Mouse (Mus musculus): Measurements from ENCODE around the gene Chst14. TPM values are rescaled to one million over a fixed set of nuclear protein-coding genes. Genes with fewer than 3 reads are reported as not detected.

Gene Chst14
- total and polyA plus RNA-seq, 3 experiments: 4.7 to 8.4 (median 5.1) TPM

- Histone ChIP-seq H3K4me3 (replicated peaks in 1 of 3; ENCODE audit: low read depth in 2 of 3, low read length in 2 of 3, poor library complexity in 1 of 3) (no peak overlapping the region), H3K36me3 (replicated peaks in 1 of 2; ENCODE audit: control insufficient read depth in 1 of 2, insufficient read depth in 1 of 2, low read length in 1 of 2) (no peaks in the 10 kb centered on the region), H3K4me1 (ENCODE audit: control insufficient read depth in 1 of 2, insufficient read depth in 2 of 2) (peaks cover 25 to 57% of the 10 kb centered on the region in 2 experiments), H3K27me3 (replicated peaks) (no peaks in the 10 kb centered on the region), H3K79me2 (replicated peaks; ENCODE audit: control insufficient read depth, extremely low read depth, insufficient read depth, poor library complexity, severe bottlenecking) (no peaks in the 10 kb centered on the region), H3K9ac (ENCODE audit: insufficient read depth, low read depth) (no peak overlapping the region), H3K27ac (ENCODE audit: insufficient read depth, low read depth) (no peak overlapping the region), H3K4me2 (ENCODE audit: insufficient read depth, low read depth, poor library complexity, severe bottlenecking) (no peak overlapping the region), H3K9me3 (replicated peaks; ENCODE audit: low read length) (peaks cover 5% of the 10 kb centered on the region)
- TF ChIP-seq CTCF (conservative IDR thresholded peaks at IDR 0.05 in 1 of 2, IDR thresholded peaks at IDR 0.05 in 1 of 2; ENCODE audit: low read depth in 2 of 2, low read length in 2 of 2) (peak in 1 of 2 experiments; percentile 23; a peak in 1 of 4 replicates), NRF1 (IDR thresholded peaks at IDR 0.05; ENCODE audit: low read depth, low read length) (no peak), GABPA (IDR thresholded peaks at IDR 0.05; ENCODE audit: insufficient replicate concordance, low read depth, low read length) (no peak), SMC3 (IDR thresholded peaks at IDR 0.05; ENCODE audit: low read depth, low read length) (0 out of 2 replicates have a peak, but pooled peaks have one; percentile 9), TCF12 (IDR thresholded peaks at IDR 0.05; ENCODE audit: low read depth, low read length) (no peak), RAD21 (IDR thresholded peaks at IDR 0.05; ENCODE audit: low read depth, low read length) (peak; percentile 6), JUND (conservative IDR thresholded peaks at IDR 0.05; ENCODE audit: low read depth, low read length) (no peak), ZKSCAN1 (IDR thresholded peaks at IDR 0.05; ENCODE audit: borderline replicate concordance, low read depth, low read length) (no peak), ELF1 (IDR thresholded peaks at IDR 0.05; ENCODE audit: low read depth, low read length) (no peak)
- dilution Hi-C loops (cut with MboI; ENCODE audit: extremely low pct_ligation_motif_present, extremely low pct_unique_long_range_greater_than_20kb, low sequenced_read_pairs) (no loop called here), in situ Hi-C loops (cut with MboI; ENCODE audit: low pct_ligation_motif_present, low pct_unique_long_range_greater_than_20kb, low sequenced_read_pairs) (loop anchor here (5.0 kb wide), 1 partner anchor 36 kb away; the partner anchor contains the start of gene Chst14)
- DNase-seq (ENCODE audit: extremely low read depth): no peak
Measured at GRCm38 (mm10) chr2:118963007-118963675, 36.8 kb downstream of the Chst14 start.

DNA sequence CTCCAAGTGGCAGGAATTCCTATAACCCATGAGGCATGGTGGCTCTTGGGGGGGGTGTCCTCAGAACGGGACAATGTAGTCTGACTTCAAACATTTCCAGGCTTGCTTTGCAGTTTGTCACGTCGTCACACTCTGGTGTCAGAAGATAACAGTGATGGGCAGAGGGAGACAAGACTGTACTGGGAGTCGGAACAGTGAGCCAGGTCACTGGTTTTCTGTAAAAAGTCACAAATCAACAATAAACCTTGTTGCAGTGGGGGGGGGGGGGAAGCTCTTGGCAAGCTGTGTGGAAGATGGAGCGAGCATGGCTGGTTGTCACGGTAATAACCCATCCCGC is 37.3 kb downstream of the Chst14 start:
- Histone ChIP-seq H3K9me3 (replicated peaks; ENCODE audit: low read length) (peaks cover 5% of the 10 kb centered on the region), H3K9ac (ENCODE audit: insufficient read depth, low read depth) (no peak overlapping the region), H3K4me1 (ENCODE audit: control insufficient read depth in 1 of 2, insufficient read depth in 2 of 2) (peaks cover 24 to 52% of the 10 kb centered on the region in 2 experiments), H3K4me3 (replicated peaks in 1 of 3; ENCODE audit: low read depth in 2 of 3, low read length in 2 of 3, poor library complexity in 1 of 3) (no peak overlapping the region), H3K79me2 (replicated peaks; ENCODE audit: control insufficient read depth, extremely low read depth, insufficient read depth, poor library complexity, severe bottlenecking) (no peaks in the 10 kb centered on the region), H3K4me2 (ENCODE audit: insufficient read depth, low read depth, poor library complexity, severe bottlenecking) (no peak overlapping the region), H3K36me3 (replicated peaks in 1 of 2; ENCODE audit: control insufficient read depth in 1 of 2, insufficient read depth in 1 of 2, low read length in 1 of 2) (no peaks in the 10 kb centered on the region), H3K27ac (ENCODE audit: insufficient read depth, low read depth) (no peak overlapping the region), H3K27me3 (replicated peaks) (no peaks in the 10 kb centered on the region)
- dilution Hi-C loops (cut with MboI; ENCODE audit: extremely low pct_ligation_motif_present, extremely low pct_unique_long_range_greater_than_20kb, low sequenced_read_pairs): no loop called here
- in situ Hi-C loops (cut with MboI; ENCODE audit: low pct_ligation_motif_present, low pct_unique_long_range_greater_than_20kb, low sequenced_read_pairs): loop anchor here (5.0 kb wide), 1 partner anchor 36 kb away; the partner anchor contains the start of gene Chst14
- no peak for TF ChIP-seq MAZ (IDR thresholded peaks at IDR 0.05; ENCODE audit: low read depth, low read length)
- no peak for TF ChIP-seq SIN3A (IDR thresholded peaks at IDR 0.05; ENCODE audit: low read length)
- TF ChIP-seq USF2 (conservative IDR thresholded peaks at IDR 0.05; ENCODE audit: low read depth, low read length): no peak
- TF ChIP-seq TBP (conservative IDR thresholded peaks at IDR 0.05; ENCODE audit: low read depth, low read length): no peak
- TF ChIP-seq E2F4 (IDR thresholded peaks at IDR 0.05; ENCODE audit: insufficient replicate concordance, low read depth, low read length): no peak
- no peak for TF ChIP-seq MYC (IDR thresholded peaks at IDR 0.05; ENCODE audit: low read depth, low read length)
- no peak for TF ChIP-seq MEF2A (IDR thresholded peaks at IDR 0.05; ENCODE audit: borderline replicate concordance, low read depth, low read length)
- no peak for TF ChIP-seq ETS1 (conservative IDR thresholded peaks at IDR 0.05; ENCODE audit: low read depth, low read length)
- TF ChIP-seq ELF1 (IDR thresholded peaks at IDR 0.05; ENCODE audit: low read depth, low read length): no peak
- TF ChIP-seq CHD1 (IDR thresholded peaks at IDR 0.05; ENCODE audit: low read depth, low read length): no peak
- TF ChIP-seq NELFE (IDR thresholded peaks at IDR 0.05; ENCODE audit: low read depth, low read length): no peak
- no peak for TF ChIP-seq EP300 (IDR thresholded peaks at IDR 0.05; ENCODE audit: low read length)
- no peak for TF ChIP-seq TCF12 (IDR thresholded peaks at IDR 0.05; ENCODE audit: low read depth, low read length)
- TF ChIP-seq MXI1 (IDR thresholded peaks at IDR 0.05; ENCODE audit: low read depth, low read length): no peak
- no peak for TF ChIP-seq KAT2A (IDR thresholded peaks at IDR 0.05; ENCODE audit: insufficient replicate concordance, low read length)
- no peak for TF ChIP-seq ZC3H11A (IDR thresholded peaks at IDR 0.05; ENCODE audit: low read depth, low read length)
- no peak for TF ChIP-seq NRF1 (IDR thresholded peaks at IDR 0.05; ENCODE audit: low read depth, low read length)
- TF ChIP-seq SMC3 (IDR thresholded peaks at IDR 0.05; ENCODE audit: low read depth, low read length): no peak
- TF ChIP-seq ZNF384 (IDR thresholded peaks at IDR 0.05; ENCODE audit: low read depth, low read length): no peak
- no peak for TF ChIP-seq UBTF (IDR thresholded peaks at IDR 0.05; ENCODE audit: low read depth, low read length)
- no peak for DNase-seq (ENCODE audit: extremely low read depth)

Measured in CH12.LX (cell line).